Mouse (Mus musculus): Measurements from ENCODE around the gene Gabarapl2. TPM values are rescaled to one million over a fixed set of nuclear protein-coding genes. Genes with fewer than 3 reads are reported as not detected.
"Not testable (repeated sequence)": the region's sequence is repeated elsewhere in the genome, so short reads cannot be mapped to it uniquely, and the experiment has no call there.

Gene Gabarapl2
- polyA plus RNA-seq, 1 experiment from 2014 or later, result 331 TPM

DNA sequence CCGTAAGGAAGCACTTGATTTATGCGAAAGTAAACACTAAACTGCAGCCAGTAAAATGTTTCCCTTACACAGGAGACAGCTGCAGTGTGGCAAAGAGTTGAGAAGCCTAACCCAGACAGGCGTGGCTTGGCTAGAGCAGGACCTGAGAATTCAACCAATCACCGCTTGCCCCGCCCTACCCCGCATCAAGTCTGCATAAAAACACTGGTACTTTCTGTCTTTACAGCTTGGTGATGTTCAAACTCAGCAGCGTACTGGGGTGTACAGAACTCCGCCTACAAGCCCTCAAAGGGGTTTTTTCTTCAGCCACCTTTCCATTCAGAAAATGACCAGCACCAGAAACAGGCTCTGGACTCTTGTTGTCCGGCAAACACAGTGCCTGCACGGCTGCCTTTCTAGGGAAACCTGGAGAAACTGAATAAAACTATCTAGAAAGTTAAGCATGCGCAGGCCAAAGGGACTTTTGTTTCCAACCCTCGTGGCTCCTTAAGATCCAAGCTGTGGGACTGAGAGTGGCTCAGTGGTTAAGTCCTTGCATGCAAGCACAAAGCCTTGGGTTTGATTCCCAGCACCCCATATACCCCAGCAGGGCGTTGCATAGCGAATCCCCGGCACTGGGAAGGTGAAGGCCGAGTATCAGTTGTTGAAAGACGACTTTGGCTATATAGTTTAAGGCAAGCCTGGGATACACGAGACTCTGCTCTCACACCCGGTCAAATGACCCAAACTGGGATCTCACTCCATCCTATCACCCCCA lies 7.7 kb upstream of the Gabarapl2 start:
- Histone ChIP-seq H3K27me3 (ENCODE audit: control insufficient read depth, insufficient read depth, low read length) (no peaks in the 10 kb centered on the region), H3K27ac (ENCODE audit: low read depth, low read length) (no peak overlapping the region; the same call in 1 of the 2 replicates), H3K9ac (ENCODE audit: low read length) (peak overlapping the region; percentile 82), H3K4me1 (ENCODE audit: control insufficient read depth, insufficient read depth, low read length) (peaks cover 9% of the 10 kb centered on the region), H3K9me3 (ENCODE audit: control insufficient read depth, low read length) (no peaks in the 10 kb centered on the region), H3K4me2 (peak overlapping the region; percentile 74), H3K36me3 (ENCODE audit: control insufficient read depth, insufficient read depth, low read length) (no peaks in the 10 kb centered on the region), H3K4me3 (ENCODE audit: low read depth, low read length) (peak overlapping the region; percentile 73)
- peak; percentile 89 for DNase-seq (ENCODE audit: low spot score, missing footprints)
- ATAC-seq (ENCODE audit: low FRiP score), result peak; percentile 28
- 31% methylated on average over 19 of the region's 19 CpGs for WGBS

DNA sequence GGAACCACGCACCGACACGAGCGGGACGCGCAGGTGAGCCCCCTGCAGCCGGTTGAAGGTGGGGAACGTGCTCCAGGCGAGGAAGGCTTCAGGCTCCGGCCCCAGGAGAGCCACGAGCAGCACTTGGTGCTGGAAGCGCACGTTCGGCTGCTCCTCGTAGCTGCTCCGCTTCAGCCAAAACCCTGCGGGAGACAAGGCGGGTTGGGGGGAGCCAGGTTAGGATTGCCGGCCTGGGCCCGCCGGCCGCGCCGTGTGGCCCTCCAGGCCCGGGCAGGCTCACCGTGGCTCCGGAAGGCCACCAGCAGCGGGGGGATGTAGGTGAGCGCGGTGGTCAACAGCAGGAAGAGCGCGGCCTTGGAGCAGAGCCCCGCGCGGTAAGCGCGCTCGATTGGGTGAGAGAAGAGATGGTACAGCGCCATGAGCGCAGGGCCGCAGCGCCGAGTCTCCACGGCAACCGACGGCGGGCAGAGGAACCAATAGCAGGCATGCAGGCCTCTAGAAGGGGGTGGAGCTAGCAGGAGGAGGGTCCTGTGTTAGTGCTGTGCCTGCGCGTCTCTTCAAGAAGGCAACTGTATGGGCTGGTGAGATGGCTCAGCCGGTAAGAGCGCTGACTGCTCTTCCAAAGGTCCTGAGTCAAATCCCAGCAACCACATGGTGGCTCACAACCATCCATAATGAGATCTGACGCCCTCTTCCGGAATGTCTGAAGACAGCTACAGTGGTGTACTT lies 7.0 kb upstream of the Gabarapl2 start, which contains the start of gene Tmem231:
Gene Tmem231 (minus strand): TSS at position 534 of the 729 bp plus-strand sequence.
- Histone ChIP-seq H3K4me2 (peak within 1 kb of the TSS; percentile 74), H3K4me1 (ENCODE audit: control insufficient read depth, insufficient read depth, low read length) (peaks cover 9% of the 10 kb centered on the region), H3K9me3 (ENCODE audit: control insufficient read depth, low read length) (no peaks in the 10 kb centered on the region), H3K9ac (ENCODE audit: low read length) (peak within 1 kb of the TSS; percentile 82), H3K27ac (ENCODE audit: low read depth, low read length) (peak within 1 kb of the TSS; percentile 58), H3K36me3 (ENCODE audit: control insufficient read depth, insufficient read depth, low read length) (no peaks in the 10 kb centered on the region), H3K4me3 (ENCODE audit: low read depth, low read length) (peak within 1 kb of the TSS; percentile 73), H3K27me3 (ENCODE audit: control insufficient read depth, insufficient read depth, low read length) (no peaks in the 10 kb centered on the region)
- ATAC-seq (ENCODE audit: low FRiP score) (peak; percentile 99), DNase-seq (ENCODE audit: low spot score, missing footprints) (peak; percentile 98)
- WGBS, result under 1% methylated on average over 52 of the region's 53 CpGs

DNA sequence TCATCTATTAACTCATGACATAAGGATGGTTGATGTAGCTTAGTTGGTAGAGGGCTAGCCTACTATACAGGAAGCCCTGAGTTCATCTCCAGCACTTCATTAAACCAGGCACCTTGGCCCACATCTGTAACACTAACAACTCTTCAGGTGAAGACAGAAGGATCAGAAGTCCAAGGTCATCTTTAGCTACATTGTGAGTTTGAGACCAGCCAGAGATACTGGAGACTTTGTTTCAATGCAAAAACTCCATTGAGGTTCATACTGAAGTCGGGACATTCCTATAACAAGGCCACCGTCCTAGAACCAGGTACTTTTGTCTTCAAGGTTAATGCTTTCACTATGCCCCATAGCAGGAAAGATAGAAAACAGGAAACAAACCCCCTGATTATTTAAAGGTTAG lies 6.3 kb upstream of the Gabarapl2 start:
- Histone ChIP-seq H3K36me3 (ENCODE audit: control insufficient read depth, insufficient read depth, low read length) (no peaks in the 10 kb centered on the region), H3K27ac (ENCODE audit: low read depth, low read length) (no peak overlapping the region), H3K27me3 (ENCODE audit: control insufficient read depth, insufficient read depth, low read length) (no peaks in the 10 kb centered on the region), H3K4me3 (ENCODE audit: low read depth, low read length) (no peak overlapping the region), H3K4me2 (no peak overlapping the region), H3K4me1 (ENCODE audit: control insufficient read depth, insufficient read depth, low read length) (peaks cover 9% of the 10 kb centered on the region), H3K9ac (ENCODE audit: low read length) (no peak overlapping the region), H3K9me3 (ENCODE audit: control insufficient read depth, low read length) (no peaks in the 10 kb centered on the region)
- ATAC-seq (ENCODE audit: low FRiP score) (peak; percentile 1; the same call in 1 of the 2 replicates), DNase-seq (ENCODE audit: low spot score, missing footprints) (no peak)
- WGBS, result 85% methylated on average over 2 of the region's 2 CpGs

DNA sequence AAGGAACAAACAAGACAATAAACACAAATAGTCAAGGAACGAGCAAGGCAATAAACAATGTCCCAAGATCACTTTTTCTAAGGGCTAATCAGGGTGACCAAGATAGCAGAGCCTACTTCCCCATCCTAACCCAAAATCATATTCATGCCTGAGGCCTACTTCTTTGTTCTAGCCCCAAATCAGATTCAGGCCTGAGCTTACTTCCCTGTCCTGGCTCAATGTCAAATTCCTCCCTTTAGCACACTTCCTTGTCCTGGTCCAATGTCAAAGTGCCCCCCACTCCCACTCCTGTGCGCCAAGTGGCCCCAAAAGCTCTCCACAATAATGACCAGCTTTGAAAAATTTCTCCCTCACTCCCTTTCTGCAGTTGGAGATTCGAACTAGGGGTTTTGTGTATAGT lies 3.3 kb upstream of the Gabarapl2 start:
- peaks cover 21% of the 10 kb centered on the region for H3K4me1 ChIP-seq (ENCODE audit: control insufficient read depth, insufficient read depth, low read length)
- 75% methylated on average over 3 of the region's 3 CpGs for WGBS
- H3K9ac ChIP-seq (ENCODE audit: low read length), result no peak overlapping the region
- no peak overlapping the region for H3K4me3 ChIP-seq (ENCODE audit: low read depth, low read length)
- ATAC-seq (ENCODE audit: low FRiP score), result no peak
- no peak overlapping the region for H3K27ac ChIP-seq (ENCODE audit: low read depth, low read length)
- H3K36me3 ChIP-seq (ENCODE audit: control insufficient read depth, insufficient read depth, low read length), result no peaks in the 10 kb centered on the region
- no peaks in the 10 kb centered on the region for H3K9me3 ChIP-seq (ENCODE audit: control insufficient read depth, low read length)
- H3K27me3 ChIP-seq (ENCODE audit: control insufficient read depth, insufficient read depth, low read length), result no peaks in the 10 kb centered on the region
- no peak for DNase-seq (ENCODE audit: low spot score, missing footprints)
- no peak overlapping the region for H3K4me2 ChIP-seq

DNA sequence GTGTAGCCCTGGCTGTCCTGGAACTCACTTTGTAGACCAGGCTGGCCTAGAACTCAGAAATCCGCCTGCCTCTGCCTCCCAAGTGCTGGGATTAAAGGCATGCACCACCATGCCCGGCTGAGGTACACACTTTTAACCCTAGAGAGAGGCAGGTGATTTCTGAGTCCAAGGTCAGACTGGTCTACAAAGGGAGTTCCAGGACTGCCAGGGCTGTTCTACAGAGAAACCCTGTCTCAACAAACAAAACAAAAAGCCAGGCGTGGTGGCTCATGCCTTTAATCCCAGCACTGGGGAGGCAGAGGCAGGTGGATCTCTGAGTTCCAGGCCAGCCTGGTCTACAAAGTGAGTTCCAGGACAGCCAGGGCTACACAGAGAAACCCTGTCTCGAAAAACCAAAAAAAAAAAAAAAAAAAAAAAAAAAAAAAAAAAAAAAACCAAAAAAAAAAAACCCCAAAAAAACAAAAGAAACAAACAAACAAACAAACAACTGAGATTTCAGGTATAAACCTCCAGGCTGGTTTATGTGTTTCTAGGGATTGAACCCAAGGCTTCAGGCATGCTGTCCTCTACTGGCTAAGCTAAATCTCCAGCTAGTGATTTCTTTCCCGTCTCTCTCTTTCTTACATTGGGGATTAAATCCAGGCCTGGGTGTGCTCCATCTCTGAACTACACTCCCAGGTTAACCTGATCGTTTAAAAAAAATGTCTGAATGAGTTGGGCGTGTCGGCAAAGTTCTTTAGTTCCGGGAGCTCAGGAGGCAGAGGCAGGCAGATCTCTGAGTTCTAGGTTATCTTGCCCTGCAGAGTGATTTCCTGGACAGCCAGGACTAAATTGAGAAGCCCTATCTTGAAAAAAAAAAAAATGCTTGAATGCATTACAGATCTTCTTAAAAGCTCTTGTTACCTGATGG lies 2.2 kb upstream of the Gabarapl2 start:
- H3K9ac ChIP-seq (ENCODE audit: low read length); H3K27me3 ChIP-seq (ENCODE audit: control insufficient read depth, insufficient read depth, low read length); H3K9me3 ChIP-seq (ENCODE audit: control insufficient read depth, low read length); ATAC-seq (ENCODE audit: low FRiP score); H3K36me3 ChIP-seq (ENCODE audit: control insufficient read depth, insufficient read depth, low read length); H3K27ac ChIP-seq (ENCODE audit: low read depth, low read length); H3K4me3 ChIP-seq (ENCODE audit: low read depth, low read length); DNase-seq (ENCODE audit: low spot score, missing footprints); H3K4me2 ChIP-seq: not testable (repeated sequence)
- WGBS, result 86% methylated on average over 8 of the region's 9 CpGs
- peaks cover 13% of the 10 kb centered on the region for H3K4me1 ChIP-seq (ENCODE audit: control insufficient read depth, insufficient read depth, low read length)

DNA sequence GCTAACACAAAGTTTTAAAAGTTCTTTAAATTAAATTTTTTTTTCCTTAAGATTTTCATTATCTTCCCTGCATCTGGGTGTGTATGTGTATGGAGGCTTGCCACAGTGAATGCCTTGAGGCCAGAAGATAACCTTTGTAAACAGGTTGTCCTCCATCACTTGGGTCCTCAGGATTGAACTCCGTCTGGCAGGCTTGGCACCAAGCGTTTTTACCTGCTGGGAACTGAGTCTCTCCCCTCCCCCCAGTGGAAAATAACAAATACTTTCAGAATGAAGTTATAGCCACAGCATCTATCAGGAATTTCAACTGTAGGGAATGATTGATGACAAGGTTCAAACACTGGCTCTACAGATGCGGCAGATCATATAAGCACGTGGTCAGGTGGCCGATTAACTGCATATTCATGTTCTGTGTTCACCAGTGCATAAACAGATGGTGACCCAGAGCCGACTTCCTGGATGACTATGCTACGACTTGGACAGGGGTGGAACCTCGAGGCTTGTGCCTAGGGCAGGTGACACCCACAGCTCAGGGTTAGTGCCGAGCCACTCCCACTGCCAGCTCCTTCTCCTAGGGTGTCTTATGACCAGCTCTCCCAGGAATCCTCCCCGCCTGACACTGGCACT lies 874 bp upstream of the Gabarapl2 start:
- Histone ChIP-seq H3K9ac (ENCODE audit: low read length) (peak overlapping the region; percentile 45), H3K27ac (ENCODE audit: low read depth, low read length) (no peak overlapping the region), H3K4me1 (ENCODE audit: control insufficient read depth, insufficient read depth, low read length) (peaks cover 13% of the 10 kb centered on the region), H3K4me2 (peak overlapping the region; percentile 77), H3K27me3 (ENCODE audit: control insufficient read depth, insufficient read depth, low read length) (no peaks in the 10 kb centered on the region), H3K9me3 (ENCODE audit: control insufficient read depth, low read length) (no peaks in the 10 kb centered on the region), H3K4me3 (ENCODE audit: low read depth, low read length) (peak overlapping the region; percentile 96), H3K36me3 (ENCODE audit: control insufficient read depth, insufficient read depth, low read length) (peaks cover 3% of the 10 kb centered on the region; the same call in 1 of the 2 replicates)
- DNase-seq (ENCODE audit: low spot score, missing footprints), result peak; percentile 84
- 13% methylated on average over 10 of the region's 10 CpGs for WGBS
- ATAC-seq (ENCODE audit: low FRiP score), result peak; percentile 51

DNA sequence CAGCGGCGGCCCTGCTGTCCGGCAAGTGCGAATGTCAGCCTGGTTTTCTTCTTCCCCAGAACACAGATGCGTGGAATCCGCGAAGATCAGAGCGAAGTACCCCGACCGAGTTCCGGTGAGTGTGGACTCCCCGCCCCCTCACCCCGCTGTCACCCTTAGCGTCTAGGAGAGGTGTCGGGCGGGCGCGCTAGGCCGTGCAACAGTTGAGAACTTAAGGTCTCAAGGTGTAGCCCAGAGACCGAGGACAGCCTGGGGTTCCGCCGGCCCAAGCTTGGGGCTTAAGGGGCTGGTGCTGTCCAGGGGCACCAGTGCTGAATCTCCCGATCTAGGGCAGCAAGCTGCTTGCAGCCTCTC lies 575 bp downstream of the Gabarapl2 start:
- ATAC-seq (ENCODE audit: low FRiP score), result peak; percentile 22
- H3K27me3 ChIP-seq (ENCODE audit: control insufficient read depth, insufficient read depth, low read length), result no peaks in the 10 kb centered on the region
- H3K4me1 ChIP-seq (ENCODE audit: control insufficient read depth, insufficient read depth, low read length), result peaks cover 13% of the 10 kb centered on the region

DNA sequence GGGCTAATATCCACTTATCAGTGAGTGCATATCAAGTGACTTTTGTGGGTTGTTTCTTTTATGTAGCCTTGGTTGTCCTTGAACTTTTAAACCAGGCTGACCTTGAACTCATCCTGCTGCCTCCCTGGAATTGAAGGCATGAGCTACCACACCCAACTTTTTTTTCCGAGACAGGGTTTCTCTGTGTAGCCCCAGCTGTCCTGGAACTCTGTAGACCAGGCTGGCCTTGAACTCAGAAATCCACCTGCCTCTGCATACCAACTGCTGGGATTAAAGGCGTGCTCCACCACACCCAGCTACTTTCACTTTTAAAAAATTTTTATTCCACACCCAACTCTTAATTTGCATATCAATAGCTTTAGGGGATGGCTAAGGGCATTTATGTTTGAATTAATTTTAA lies 3.0 kb downstream of the Gabarapl2 start:
- H3K36me3 ChIP-seq (ENCODE audit: control insufficient read depth, insufficient read depth, low read length), result peaks cover 8% of the 10 kb centered on the region
- no peaks in the 10 kb centered on the region for H3K9me3 ChIP-seq (ENCODE audit: control insufficient read depth, low read length)
- peaks cover 13% of the 10 kb centered on the region for H3K4me1 ChIP-seq (ENCODE audit: control insufficient read depth, insufficient read depth, low read length)
- no peak overlapping the region for H3K4me3 ChIP-seq (ENCODE audit: low read depth, low read length)
- DNase-seq (ENCODE audit: low spot score, missing footprints) (no peak), ATAC-seq (ENCODE audit: low FRiP score) (no peak)
- H3K9ac ChIP-seq (ENCODE audit: low read length), result no peak overlapping the region
- H3K27ac ChIP-seq (ENCODE audit: low read depth, low read length), result no peak overlapping the region
- H3K4me2 ChIP-seq, result no peak overlapping the region
- H3K27me3 ChIP-seq (ENCODE audit: control insufficient read depth, insufficient read depth, low read length), result no peaks in the 10 kb centered on the region
- WGBS, result 91% methylated on average over 2 of the region's 2 CpGs

More for the DNA sequence above, 575 bp downstream of the Gabarapl2 start:
- under 1% methylated on average over 22 of the region's 23 CpGs for WGBS
- H3K4me2 ChIP-seq, result peak overlapping the region; percentile 95
- peak; percentile 85 for DNase-seq (ENCODE audit: low spot score, missing footprints)
- H3K36me3 ChIP-seq (ENCODE audit: control insufficient read depth, insufficient read depth, low read length), result peaks cover 8% of the 10 kb centered on the region
- H3K4me3 ChIP-seq (ENCODE audit: low read depth, low read length), result peak overlapping the region; percentile 96
- H3K9me3 ChIP-seq (ENCODE audit: control insufficient read depth, low read length), result no peaks in the 10 kb centered on the region
- H3K9ac ChIP-seq (ENCODE audit: low read length), result peak overlapping the region; percentile 88
- H3K27ac ChIP-seq (ENCODE audit: low read depth, low read length), result no peak overlapping the region
